Mouse (Mus musculus): ENCODE results near the gene Herc2. TPM values are rescaled to one million over a fixed set of nuclear protein-coding genes. Genes with fewer than 3 reads are reported as not detected.

The Herc2 gene
- polyA plus RNA-seq, 1 experiment from 2014 or later = 27.9 TPM

- 51% methylated on average over 3 of the region's 3 CpGs for WGBS
- H3K4me3 ChIP-seq = no peak overlapping the region
- H3K9me3 ChIP-seq = no peaks in the 10 kb centered on the region
- no peaks in the 10 kb centered on the region for H3K27me3 ChIP-seq
- H3K27ac ChIP-seq = no peak overlapping the region
- H3K9ac ChIP-seq = no peak overlapping the region
- peaks cover 54% of the 10 kb centered on the region for H3K36me3 ChIP-seq
- no peaks in the 10 kb centered on the region for H3K4me1 ChIP-seq
- no peak overlapping the region for H3K4me2 ChIP-seq (replicated peaks)
- 0 out of 2 replicates have a peak, but pooled peaks have one; percentile 47 for ATAC-seq (ENCODE audit: insufficient number of reproducible peaks, insufficient read depth, low FRiP score, low TSS enrichment)
Observed at GRCm38 (mm10) chr7:56204877-56205276, 154.9 kb downstream of the Herc2 start.

DNA sequence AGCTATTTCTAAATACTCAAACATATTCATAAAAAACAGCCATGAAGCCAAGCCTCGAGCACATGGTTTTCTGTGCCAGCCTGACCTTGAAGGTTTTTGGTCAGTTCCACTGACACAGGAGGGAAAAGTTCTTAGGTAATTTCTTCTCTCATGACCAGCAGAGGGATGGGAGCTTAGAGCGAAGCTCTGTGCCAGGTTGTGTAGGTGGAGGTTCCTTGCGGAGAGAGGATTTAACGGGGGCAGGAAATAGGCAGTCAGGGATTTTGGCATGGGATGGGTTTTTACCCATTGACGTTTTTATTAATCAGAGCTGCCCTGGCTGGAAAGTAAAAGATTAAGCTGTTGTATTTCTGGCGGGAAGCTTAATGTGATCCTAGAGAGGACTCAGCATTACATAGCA, 170.8 kb downstream of the Herc2 start:
- no peak overlapping the region for H3K9ac ChIP-seq
- peaks cover 67% of the 10 kb centered on the region for H3K36me3 ChIP-seq
- H3K27me3 ChIP-seq = no peaks in the 10 kb centered on the region
- no peak overlapping the region for H3K4me3 ChIP-seq
- H3K9me3 ChIP-seq = no peaks in the 10 kb centered on the region
- H3K27ac ChIP-seq = no peak overlapping the region
- 93% methylated on average over 6 of the region's 6 CpGs for WGBS
- H3K4me2 ChIP-seq (replicated peaks) = no peak overlapping the region
- no peaks in the 10 kb centered on the region for H3K4me1 ChIP-seq
- no peak for ATAC-seq (ENCODE audit: insufficient number of reproducible peaks, insufficient read depth, low FRiP score, low TSS enrichment)

GRCm38 (mm10) chr7:56235794-56236423, 185.9 kb downstream of the Herc2 start:
- H3K36me3 ChIP-seq = peaks cover 21% of the 10 kb centered on the region
- no peaks in the 10 kb centered on the region for H3K9me3 ChIP-seq
- no peak overlapping the region for H3K4me2 ChIP-seq (replicated peaks)
- no peak overlapping the region for H3K27ac ChIP-seq
- 0 out of 2 replicates have a peak, but pooled peaks have one; percentile 57 for ATAC-seq (ENCODE audit: insufficient number of reproducible peaks, insufficient read depth, low FRiP score, low TSS enrichment)
- no peaks in the 10 kb centered on the region for H3K27me3 ChIP-seq
- no peak overlapping the region for H3K4me3 ChIP-seq
- no peak overlapping the region for H3K9ac ChIP-seq
- H3K4me1 ChIP-seq = no peaks in the 10 kb centered on the region
- WGBS = 45% methylated on average over 5 of the region's 5 CpGs

DNA sequence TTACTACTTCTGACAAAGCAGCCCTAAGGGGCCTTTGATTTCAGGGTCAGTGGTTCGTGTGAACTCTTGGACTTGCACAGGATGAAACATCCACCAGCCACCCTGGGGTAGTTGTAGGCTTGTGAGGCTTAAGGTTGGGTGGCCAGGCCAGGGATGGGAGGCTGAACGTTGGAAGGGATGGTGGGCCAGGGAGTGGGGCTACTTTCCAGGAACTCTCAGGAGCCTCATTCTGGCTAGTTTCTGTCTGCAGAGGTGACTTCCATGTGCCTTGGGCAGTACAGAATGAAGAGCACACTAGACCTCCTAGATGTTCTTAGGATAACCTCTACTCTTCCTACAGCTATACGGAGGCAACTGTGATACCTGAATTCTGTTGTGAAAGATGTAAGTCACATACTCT, 186.6 kb downstream of the Herc2 start:
- H3K9me3 ChIP-seq = no peaks in the 10 kb centered on the region
- no peaks in the 10 kb centered on the region for H3K4me1 ChIP-seq
- no peak overlapping the region for H3K9ac ChIP-seq
- 75% methylated on average over 3 of the region's 3 CpGs for WGBS
- no peak overlapping the region for H3K4me2 ChIP-seq (replicated peaks)
- no peak overlapping the region for H3K27ac ChIP-seq
- no peaks in the 10 kb centered on the region for H3K27me3 ChIP-seq
- no peak overlapping the region for H3K4me3 ChIP-seq
- H3K36me3 ChIP-seq = peaks cover 17% of the 10 kb centered on the region
- no peak for ATAC-seq (ENCODE audit: insufficient number of reproducible peaks, insufficient read depth, low FRiP score, low TSS enrichment)

DNA sequence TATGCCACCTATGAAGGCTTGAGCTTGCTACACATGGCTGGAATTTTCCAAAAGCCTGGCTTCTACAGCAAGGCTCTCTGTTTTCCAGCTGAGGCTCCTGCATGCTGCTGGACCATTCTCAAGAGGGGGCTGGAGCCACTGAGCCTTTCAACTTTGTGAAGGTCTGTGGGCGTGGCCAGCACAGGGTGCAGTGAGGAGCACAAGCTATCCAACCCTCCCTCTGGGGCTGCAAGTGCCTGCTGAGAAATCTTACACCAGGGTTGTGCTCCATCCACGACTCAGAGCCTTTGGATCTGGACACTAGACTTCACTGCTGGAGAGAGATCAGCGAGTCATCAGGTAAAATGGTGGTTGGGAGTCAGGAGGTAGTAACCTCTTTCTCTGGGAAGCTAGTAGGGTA, 189.5 kb downstream of the Herc2 start, which contains the start of gene Oca2:
Gene Oca2 (plus strand): TSS at position 218 of the 400 bp plus-strand sequence.
- no peak for ATAC-seq (ENCODE audit: insufficient number of reproducible peaks, insufficient read depth, low FRiP score, low TSS enrichment)
- no peaks in the 10 kb centered on the region for H3K4me1 ChIP-seq
- no peaks in the 10 kb centered on the region for H3K27me3 ChIP-seq
- H3K4me2 ChIP-seq (replicated peaks) = no peak within 1 kb of the TSS
- no peak within 1 kb of the TSS for H3K27ac ChIP-seq
- no peak within 1 kb of the TSS for H3K4me3 ChIP-seq
- H3K36me3 ChIP-seq = no peaks in the 10 kb centered on the region
- WGBS = 44% methylated on average over 3 of the region's 3 CpGs
- H3K9ac ChIP-seq = no peak within 1 kb of the TSS
- no peaks in the 10 kb centered on the region for H3K9me3 ChIP-seq

GRCm38 (mm10) chr7:56254568-56254967, 204.6 kb downstream of the Herc2 start:
- no peak overlapping the region for H3K9ac ChIP-seq
- H3K36me3 ChIP-seq = no peaks in the 10 kb centered on the region
- H3K4me1 ChIP-seq = 0 out of 2 replicates have a peak, but pooled peaks cover 4% of the 10 kb centered on the region
- H3K9me3 ChIP-seq = no peaks in the 10 kb centered on the region
- no peak overlapping the region for H3K27ac ChIP-seq
- WGBS = 86% methylated on average over 10 of the region's 10 CpGs
- H3K4me3 ChIP-seq = no peak overlapping the region
- no peaks in the 10 kb centered on the region for H3K27me3 ChIP-seq
- no peak overlapping the region for H3K4me2 ChIP-seq (replicated peaks)
- ATAC-seq (ENCODE audit: insufficient number of reproducible peaks, insufficient read depth, low FRiP score, low TSS enrichment) = no peak

DNA sequence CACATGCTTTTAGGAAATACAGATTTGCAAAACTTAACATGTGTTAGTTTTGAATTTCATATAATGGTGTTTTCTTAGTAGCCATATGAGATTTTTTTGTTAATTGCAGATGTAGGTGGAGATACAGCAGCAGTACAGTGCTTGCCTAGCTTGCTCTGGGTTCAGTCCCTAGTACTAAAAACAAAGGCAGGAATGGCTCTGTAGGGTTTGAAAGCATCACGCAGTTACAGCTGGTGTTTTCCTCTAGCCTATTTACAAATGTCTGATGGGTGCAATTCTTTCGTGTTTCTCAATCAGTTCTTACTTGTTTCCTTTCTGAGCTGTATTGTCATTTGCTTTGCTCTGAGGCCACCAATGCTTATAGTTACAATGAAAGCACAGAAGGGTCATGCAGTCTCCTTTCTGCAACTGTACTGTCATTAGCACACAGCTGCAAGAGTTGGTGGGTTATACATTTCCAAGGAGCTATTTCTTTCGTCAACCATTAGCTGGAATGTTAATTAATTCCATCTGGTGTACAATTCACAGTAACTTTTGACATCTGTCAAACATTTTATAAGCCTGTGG, 208.0 kb downstream of the Herc2 start:
- no peak overlapping the region for H3K4me3 ChIP-seq
- H3K9ac ChIP-seq = no peak overlapping the region
- H3K9me3 ChIP-seq = no peaks in the 10 kb centered on the region
- 0 out of 2 replicates have a peak overlapping the region, but pooled peaks have one; percentile 25 for H3K27ac ChIP-seq
- H3K36me3 ChIP-seq = no peaks in the 10 kb centered on the region
- H3K27me3 ChIP-seq = no peaks in the 10 kb centered on the region
- H3K4me2 ChIP-seq (replicated peaks) = no peak overlapping the region
- 45% methylated on average over 3 of the region's 3 CpGs for WGBS
- 0 out of 2 replicates have a peak, but pooled peaks cover 4% of the 10 kb centered on the region for H3K4me1 ChIP-seq
- no peak for ATAC-seq (ENCODE audit: insufficient number of reproducible peaks, insufficient read depth, low FRiP score, low TSS enrichment)

DNA sequence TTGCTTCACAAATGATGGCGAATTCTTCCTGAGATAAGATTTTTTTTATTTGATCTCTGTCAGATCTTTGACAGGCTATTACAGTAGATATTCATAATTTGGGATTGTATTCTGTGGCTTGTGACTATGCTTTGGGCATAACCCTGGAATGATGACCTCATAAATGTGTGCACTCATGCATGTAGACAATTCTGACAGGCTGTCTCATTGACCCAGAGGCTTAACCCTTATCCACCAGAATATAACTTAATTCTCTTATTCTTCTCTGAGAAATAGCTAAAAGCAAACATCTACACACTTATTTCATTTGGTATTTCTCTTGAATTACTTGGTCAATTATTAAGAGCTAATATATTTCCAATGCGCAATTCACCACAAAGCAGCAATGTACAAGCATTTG, 227.5 kb downstream of the Herc2 start:
- WGBS = 80% methylated on average over 2 of the region's 2 CpGs
- H3K4me1 ChIP-seq = no peaks in the 10 kb centered on the region
- no peaks in the 10 kb centered on the region for H3K27me3 ChIP-seq
- H3K9me3 ChIP-seq = no peaks in the 10 kb centered on the region
- H3K4me3 ChIP-seq = no peak overlapping the region
- no peak overlapping the region for H3K9ac ChIP-seq
- H3K36me3 ChIP-seq = no peaks in the 10 kb centered on the region
- ATAC-seq (ENCODE audit: insufficient number of reproducible peaks, insufficient read depth, low FRiP score, low TSS enrichment) = no peak
- H3K27ac ChIP-seq = no peak overlapping the region
- no peak overlapping the region for H3K4me2 ChIP-seq (replicated peaks)

Other genes with a start within 250 kb of the Herc2 start
- gene Cyfip1, start 208.5 kb upstream of the Herc2 start, polyA plus RNA-seq (2016; fragmentation: Nextera tagmentation; extraction: Ambion mirVana) = 119 and 122 TPM in 2 replicates
- 47.9 and 48.0 TPM in 2 replicates for gene Nipa2, start 87.7 kb upstream of the Herc2 start, polyA plus RNA-seq (2016; fragmentation: Nextera tagmentation; extraction: Ambion mirVana)
- 9.9 and 10.0 TPM in 2 replicates for gene Nipa1, start 30.2 kb upstream of the Herc2 start, polyA plus RNA-seq (2016; fragmentation: Nextera tagmentation; extraction: Ambion mirVana)
- 1.3 and 1.9 TPM in 2 replicates for gene Oca2, start 189.6 kb downstream of the Herc2 start, polyA plus RNA-seq (2016; fragmentation: Nextera tagmentation; extraction: Ambion mirVana)

Measured in embryonic facial prominence, embryonic 12.5 days (tissue).